Mouse (Mus musculus): ENCODE measurements at regions not wholly inside any gene's neighbourhood (a gene's known extent, or its start where the extent isn't known, plus 50 kb on each side); places are given as distances from the start of the nearest gene placed in this dataset.
"Not testable (repeated sequence)": the region's sequence is repeated elsewhere in the genome, so short reads cannot be mapped to it uniquely, and the experiment has no call there.

DNA sequence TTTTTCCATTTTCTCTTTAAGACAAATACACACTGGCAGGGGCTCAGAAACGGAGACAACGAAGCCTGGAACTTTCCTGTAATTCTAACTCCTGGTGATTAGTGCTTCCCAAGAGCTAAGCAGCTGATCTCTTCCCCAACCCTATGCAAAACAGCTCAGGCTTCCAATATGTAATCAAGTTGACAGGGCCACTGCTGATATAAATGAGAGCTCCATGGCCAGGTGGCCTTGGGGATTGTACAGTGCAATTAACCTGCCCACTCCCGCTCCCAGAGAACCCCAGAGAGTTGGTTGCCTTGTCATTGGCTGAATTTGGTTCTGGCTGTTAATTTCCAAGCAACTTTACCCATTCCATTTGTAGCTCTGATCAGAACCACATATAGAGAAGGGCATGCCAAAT is 67.8 kb downstream of the 4933415F23Rik start:
- DNase-seq (ENCODE audit: low spot score in 2 of 2): no peak
- intact Hi-C loops (cut with DNase I): no loop called here

DNA sequence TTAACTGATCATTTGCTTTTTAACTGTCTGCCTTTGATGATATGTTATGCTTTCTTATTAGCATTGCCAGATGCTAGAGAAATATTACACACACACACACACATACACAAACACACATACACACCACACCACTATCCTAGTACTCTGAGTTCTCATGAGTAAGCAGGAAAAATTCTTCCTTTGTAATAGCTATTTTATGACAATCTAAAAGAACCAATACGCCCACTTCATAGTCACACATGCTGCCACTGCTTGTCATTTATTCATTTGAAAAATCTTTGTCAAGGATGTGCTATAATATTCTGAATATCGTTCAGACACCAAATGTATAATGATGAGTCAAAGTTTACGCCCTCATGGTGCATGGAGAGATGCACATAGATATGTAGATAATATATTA is 78.5 kb downstream of the 4933415F23Rik start:
- intact Hi-C loops (cut with DNase I): no loop called here
- DNase-seq (ENCODE audit: low spot score in 2 of 2): no peak

DNA sequence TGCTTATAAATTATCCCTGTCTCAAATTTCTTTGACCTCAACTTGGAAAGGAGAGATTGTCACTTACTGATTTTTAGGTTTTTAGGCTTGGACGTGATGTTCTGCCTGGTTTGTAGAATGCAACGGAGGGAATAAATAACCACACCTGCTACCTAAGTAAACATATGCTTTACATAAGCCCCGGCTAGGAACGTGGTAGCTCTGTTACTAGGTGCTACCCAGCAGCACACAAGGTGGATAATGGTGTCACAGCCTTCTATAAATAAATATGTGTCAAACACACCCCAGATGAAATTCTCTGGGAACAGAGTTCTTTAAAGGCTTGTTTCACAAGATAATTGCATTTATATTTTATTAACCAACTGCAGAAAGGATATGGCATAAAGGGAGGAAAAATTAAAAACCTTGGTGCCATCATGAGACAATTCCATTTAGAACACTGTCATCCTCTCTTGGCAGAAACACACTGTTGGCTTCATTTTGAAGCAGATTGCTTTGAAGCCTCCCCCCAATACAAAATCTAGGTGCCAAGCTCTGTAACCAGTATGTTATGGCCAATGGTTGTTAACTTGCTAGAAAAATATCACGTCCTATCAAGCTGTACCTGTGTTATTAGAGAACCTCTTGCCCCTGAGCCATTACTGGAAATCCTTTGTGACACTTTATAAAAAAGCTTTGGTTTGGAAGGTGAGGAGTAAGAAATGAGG is 94.1 kb downstream of the 4933415F23Rik start:
- intact Hi-C loops (cut with DNase I): no loop called here
- DNase-seq (ENCODE audit: low spot score in 2 of 2): no peak

DNA sequence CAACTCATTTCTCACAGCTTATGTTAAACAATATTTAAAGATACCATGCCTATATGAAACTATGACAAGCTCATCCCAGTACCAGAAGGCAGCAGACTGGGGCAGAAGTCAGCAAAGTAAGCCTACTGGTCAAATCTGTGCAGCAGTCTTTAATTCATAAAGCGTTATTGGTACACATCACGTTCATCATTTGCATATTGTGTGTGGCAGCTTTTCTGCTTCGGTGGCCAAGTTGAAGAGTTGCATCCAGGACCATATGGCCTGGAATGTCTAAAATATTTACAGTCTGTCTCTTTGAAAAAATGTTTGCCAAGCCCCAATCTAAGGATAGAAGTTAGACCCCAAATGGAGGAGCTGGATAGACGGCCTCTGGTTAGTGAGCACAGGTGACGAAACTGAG is 97.2 kb downstream of the 4933415F23Rik start:
- DNase-seq (ENCODE audit: low spot score in 2 of 2): no peak
- intact Hi-C loops (cut with DNase I): no loop called here

DNA sequence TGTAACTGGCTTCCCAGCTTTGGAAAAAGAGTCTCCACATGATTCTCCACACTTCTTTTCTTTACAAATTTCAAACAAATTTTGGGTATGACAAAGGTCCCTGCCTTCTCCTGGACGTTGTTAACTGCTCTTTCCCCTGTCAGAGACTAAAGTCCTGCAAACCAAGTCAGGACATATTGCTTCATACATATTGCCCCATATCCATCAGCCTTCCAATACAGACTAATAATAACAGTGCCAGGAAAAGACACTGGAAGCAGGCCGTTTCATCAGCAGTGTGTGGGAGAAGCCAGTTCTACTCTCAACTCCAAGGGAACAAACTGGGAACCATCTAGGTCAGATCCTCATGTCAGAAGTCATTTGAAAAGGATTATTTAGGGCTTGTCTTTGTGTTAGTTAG is 105.4 kb downstream of the 4933415F23Rik start:
- DNase-seq (ENCODE audit: low spot score in 2 of 2): no peak
- intact Hi-C loops (cut with DNase I): no loop called here

DNA sequence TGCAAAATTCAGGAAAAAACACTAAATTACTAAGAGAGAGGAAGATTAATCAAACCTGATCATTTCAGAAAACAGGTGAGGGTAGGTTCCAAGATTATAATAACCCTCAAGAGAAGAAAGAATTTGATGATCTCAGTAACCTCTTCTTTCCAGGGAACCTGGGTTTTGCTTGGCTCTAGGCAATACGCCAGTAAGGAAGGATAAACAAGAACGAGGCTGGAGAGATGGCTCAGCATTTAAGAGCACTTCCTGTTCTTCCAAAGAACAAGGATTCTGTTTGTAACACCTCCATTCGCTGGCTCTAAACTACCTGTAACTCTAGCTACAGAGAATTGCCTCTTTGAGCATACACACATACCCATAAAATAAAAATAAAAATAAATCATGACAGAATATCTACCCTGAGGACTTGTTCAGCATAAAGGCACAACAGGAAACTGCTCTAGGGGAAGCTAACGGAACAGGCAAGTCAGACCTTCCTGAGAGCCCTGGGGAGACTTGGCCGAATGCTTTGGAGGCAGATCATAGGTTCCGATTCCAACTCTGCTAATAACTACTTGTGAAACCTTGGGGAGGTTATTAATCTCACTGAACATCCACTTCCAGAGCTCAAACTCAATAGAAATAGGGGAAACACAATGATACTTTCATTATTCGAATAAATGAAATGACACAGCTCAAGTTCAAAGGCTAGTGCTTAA is 112.4 kb downstream of the 4933415F23Rik start:
- intact Hi-C loops (cut with DNase I): no loop called here

DNA sequence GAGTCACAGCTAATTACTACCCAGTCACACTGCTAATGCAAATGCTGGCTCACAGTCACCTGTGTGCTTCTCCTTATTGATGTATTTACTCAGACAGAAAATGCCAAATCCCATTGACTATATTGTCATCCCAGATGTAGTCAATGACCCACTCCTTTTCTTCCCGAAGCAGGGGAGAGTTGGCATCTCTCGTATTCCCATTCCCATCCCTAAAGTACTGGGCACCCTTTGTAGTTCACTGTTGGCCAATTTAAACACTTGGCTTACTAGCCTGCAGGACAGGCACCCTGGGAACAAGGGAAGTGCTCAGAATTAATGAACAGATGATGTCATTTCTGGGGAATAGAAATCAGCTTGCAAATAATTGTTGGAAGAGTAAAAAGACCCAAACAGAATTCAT is 114.5 kb downstream of the 4933415F23Rik start:
- intact Hi-C loops (cut with DNase I): no loop called here
- DNase-seq (ENCODE audit: low spot score in 2 of 2): no peak

More for the DNA sequence above, 112.4 kb downstream of the 4933415F23Rik start:
- no peak for DNase-seq (ENCODE audit: low spot score in 2 of 2)

DNA sequence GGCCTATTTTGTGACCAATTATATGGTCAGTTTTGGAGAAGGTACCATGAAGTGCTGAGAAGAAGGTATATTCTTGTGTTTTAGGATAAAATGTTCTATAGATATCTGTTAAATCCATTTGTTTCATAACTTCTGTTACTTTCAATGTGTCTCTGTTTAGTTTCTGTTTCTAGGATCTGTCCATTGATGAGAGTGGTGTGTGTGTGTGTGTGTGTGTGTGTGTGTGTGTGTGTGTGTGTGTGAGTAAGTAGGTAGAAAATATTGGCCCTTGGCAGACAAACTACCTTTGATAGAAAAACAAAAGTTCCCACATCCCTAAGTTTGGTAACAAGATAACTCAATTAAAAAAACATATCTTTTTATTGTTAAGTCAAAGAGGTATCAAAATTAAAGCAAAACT is 117.8 kb downstream of the 4933415F23Rik start:
- intact Hi-C loops (cut with DNase I); DNase-seq (ENCODE audit: low spot score in 2 of 2): not testable (repeated sequence)

DNA sequence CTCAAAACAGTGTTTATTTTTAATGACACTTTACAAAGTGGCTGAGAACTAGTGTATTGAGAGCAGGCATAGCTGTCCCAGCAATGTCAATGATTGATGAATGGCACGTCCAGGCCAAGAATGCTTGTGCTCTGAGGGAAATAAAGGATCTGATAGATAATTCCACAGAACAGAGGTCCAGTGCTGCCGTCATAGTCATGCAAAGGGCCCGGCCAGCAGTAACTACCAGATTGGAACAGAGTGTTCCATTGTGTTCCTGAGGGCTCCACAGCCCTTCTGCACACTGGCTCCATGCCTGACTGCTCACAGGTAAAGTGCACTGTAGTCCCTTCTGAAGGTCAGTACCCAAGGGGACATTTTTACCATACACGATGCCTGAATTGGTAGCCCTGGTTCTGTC is 127.1 kb downstream of the 4933415F23Rik start:
- DNase-seq (ENCODE audit: low spot score in 2 of 2): no peak
- intact Hi-C loops (cut with DNase I): no loop called here

DNA sequence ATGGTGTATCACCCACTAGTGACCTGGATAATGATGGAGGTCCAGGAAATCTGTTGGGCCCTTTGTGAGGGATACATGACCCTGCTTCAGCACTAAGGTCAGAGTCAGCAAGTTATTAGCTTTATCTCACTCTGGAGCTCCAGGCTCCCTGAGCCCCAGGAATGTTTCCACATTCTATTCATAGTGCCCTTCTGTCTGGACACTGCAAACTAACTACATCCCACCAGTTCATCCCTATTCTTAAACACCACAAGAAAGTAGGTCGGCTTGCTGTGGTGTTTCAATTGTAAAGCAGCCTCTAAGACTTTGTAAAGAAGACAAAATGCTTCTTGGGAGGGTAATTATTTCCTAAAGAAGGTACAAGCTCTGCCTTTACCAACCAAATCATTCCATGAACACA is 138.2 kb upstream of the Rims1 start:
- intact Hi-C loops (cut with DNase I): no loop called here
- DNase-seq (ENCODE audit: low spot score in 2 of 2): no peak

DNA sequence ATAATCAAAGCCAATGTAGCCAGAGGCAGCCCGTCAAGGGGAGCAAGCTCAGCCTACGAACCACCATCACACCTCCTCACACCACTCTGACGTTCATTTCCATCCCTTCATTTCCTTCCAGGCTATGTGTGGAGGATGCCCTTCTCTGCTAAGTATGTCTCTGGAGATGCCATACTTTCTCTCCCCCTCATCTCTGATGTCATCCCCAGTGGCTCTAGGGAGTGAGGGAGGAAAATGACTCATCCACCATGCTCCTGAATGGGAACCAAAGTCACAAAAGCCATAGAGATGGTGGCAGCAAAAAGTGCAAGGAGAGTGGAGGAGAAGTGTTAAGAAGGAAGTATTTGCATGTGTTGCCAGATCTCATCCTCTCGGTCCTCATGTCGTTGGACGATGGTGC is 134.0 kb upstream of the Rims1 start:
- intact Hi-C loops (cut with DNase I): loop anchor here (2.0 kb wide), 1 partner anchor 133 kb away; no protein-coding TSS in a partner anchor
- peak; percentile 24 to 39 for DNase-seq (ENCODE audit: low spot score in 2 of 2)

DNA sequence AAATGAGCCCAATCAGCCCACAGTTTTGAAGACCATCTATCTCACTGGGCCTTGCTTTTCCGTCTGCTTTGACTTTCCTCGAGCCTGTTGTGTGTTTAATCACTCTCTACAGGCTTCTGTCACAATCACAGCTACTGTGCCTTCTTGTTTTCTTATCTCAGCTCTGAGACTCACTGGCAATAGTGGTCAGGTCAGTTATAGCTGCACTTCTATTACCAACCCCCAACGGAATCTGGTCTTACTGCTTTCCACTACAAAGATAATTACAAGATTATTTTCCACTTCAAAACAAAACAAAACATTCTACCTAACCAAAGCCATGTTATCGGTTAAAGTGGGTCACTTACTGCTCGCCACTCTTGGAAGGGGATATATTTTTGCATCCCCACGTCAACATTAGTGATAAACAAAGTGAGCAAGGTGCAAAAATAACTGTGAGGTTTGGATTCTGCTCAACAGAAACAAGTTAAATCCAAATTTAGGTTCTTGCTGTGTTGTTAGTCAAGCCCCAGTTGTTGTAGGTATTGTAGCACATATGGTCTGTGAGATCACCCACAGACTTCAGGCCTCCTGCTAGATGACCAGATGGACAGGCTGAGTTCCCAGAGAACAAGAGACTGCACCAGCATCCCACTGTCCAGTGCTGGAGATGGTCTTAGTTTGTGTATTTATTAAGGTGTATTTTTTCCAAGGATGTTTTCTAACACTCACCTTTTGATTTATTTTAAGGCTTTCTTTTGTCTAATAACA is 125.5 kb upstream of the Rims1 start:
- no peak for DNase-seq (ENCODE audit: low spot score in 2 of 2)
- intact Hi-C loops (cut with DNase I): no loop called here

DNA sequence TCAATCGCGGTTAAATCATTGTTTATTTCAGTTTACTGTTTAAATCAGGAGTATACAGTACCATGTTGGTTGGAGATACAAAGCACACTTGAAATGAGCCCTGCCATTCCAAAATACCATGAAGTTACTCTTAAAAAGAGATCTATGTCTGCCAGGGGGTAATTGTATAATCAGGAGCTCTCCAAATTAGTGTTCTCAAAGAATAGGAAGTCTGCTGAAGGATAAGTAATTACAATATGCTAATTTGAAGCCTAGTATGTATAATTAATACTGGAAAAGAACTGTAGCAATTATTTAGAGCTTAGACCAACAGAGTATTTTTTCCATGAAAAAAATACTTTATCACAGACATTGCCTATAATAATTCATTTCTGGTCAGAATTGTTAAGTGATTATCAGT is 97.2 kb upstream of the Rims1 start:
- no peak for DNase-seq (ENCODE audit: low spot score in 2 of 2)
- intact Hi-C loops (cut with DNase I): no loop called here

DNA sequence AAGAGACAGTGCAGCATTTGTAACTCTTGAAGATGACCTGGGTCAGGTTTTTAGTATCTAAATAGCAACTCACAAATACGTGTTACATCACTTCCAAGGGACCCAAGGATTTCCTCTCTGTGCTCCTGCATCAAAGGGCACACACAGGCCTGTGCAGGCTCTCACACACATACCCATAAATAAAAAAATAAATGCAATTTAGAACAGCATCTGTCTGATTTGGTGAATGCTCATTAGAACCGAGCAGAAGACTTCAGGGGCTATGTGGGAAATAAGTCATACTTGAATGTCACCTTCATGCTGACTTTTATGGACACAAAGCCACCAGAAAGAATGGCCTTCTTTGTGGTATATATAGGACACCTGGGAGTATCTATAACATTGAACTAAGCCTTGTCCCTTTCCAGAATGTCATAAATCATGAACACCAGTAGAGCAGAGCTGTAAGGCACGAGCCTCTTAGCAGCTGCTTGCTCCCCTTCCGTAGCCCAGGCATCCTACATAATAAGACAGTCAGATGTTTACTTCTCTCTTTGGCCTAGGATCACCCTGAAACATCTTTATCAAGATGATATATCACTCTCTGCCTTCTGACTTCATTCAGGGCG is 95.3 kb upstream of the Rims1 start:
- intact Hi-C loops (cut with DNase I): no loop called here

DNA sequence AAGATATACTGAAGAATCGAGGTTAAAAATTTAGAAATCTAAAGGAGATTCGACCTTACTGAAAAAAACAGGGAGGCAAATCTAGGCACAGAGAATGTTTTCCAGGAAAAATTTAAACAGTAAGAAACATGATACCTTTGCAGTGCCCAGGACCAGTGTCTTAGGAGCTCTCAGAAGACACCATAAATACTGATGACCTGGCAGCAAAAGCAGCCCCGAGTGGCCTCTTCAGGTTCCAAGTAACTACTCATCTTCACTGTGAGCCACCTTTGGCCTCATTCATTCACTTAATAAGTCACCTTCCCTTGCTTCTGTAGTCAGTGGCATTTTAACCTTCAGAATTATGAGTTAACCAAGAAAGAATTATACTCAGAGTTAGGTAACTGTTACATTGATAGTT is 89.3 kb upstream of the Rims1 start:
- intact Hi-C loops (cut with DNase I): no loop called here
- DNase-seq (ENCODE audit: low spot score in 2 of 2): no peak

More for the DNA sequence above, 95.3 kb upstream of the Rims1 start:
- DNase-seq (ENCODE audit: low spot score in 2 of 2): no peak

DNA sequence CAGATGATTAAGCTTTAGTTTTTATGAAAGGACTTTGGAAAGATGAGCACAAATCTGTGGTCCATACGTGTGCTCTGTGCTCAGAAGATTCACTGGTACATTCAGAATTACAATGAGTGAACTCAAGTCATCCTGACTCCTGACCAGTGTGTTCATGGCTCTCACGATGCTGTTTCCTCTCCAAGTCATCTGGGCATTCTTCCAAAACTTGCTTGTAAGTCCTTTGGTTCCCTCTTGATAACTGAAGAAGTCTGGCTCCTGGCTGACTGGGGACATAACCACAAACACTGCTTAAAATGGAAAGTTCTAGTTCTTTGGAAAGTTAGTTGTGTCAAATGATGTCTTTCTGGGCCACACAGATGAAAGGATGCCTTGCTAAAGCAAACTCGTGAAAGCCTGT is 57.2 kb upstream of the Rims1 start:
- intact Hi-C loops (cut with DNase I): no loop called here
- DNase-seq (ENCODE audit: low spot score in 2 of 2): no peak

Data from left cerebral cortex, postnatal 36 days (tissue).